Mouse (Mus musculus): Measurements from ENCODE around the gene Pecam1.
A peak's percentile ranks its signal among the peaks of the same experiment; 100 is the strongest.
"Not testable (repeated sequence)": the region's sequence is repeated elsewhere in the genome, so short reads cannot be mapped to it uniquely, and the experiment has no call there.

Pecam1 gene

DNA sequence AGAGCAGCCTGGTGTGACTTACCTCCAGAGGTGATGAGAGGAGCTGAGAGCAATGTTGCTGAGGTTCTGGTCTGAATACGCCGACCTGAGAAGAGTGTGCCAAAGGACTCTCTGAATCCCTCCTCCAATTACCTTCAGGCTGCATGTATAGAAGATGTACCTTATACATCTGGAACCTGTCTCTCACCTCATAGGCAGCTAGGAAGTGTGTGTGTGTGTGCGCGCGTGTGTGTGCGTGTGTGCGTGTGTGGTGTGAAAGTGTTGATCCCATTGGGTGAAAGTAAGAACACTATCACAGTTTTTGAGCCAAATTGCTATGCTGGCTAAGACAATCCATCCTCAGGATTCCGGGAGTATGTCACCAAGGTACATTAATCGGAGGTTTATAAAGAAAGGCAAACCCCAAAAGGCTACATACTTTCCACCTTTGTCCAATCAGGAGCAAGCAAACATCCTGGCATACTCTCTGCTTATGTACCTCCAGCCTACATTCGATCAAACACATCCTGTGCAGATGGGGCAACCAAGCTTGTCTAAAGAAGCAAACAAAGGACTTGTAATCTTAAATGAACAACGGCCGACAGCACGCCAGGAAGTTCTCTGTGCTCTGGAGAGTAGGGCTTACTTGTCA lies at the start of gene Pecam1:
TSS of gene Pecam1 (minus strand) at position 508 of the 631 bp plus-strand sequence.
- DNase-seq = no peak

DNA sequence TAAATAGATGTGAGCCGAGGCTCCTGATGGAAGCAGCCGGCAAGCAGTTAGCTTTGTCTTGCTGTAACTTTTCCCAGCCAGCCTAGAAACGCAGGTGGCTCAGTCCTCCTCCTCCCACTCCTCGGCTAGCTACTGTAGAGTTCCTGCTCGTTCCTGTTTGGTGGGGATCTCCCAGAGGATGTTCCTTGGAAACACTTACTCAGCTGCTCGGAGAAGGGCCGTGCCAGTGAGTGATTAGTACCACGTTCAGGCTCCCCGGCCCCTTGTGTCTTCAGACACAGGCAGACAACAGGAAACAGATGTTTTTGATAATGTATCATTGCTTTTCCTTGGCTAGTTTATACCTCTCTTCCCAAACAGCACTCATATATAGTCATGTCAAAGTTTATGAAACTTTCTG lies 45.3 kb upstream of the Pecam1 start:
- peak; percentile 40 for DNase-seq

DNA sequence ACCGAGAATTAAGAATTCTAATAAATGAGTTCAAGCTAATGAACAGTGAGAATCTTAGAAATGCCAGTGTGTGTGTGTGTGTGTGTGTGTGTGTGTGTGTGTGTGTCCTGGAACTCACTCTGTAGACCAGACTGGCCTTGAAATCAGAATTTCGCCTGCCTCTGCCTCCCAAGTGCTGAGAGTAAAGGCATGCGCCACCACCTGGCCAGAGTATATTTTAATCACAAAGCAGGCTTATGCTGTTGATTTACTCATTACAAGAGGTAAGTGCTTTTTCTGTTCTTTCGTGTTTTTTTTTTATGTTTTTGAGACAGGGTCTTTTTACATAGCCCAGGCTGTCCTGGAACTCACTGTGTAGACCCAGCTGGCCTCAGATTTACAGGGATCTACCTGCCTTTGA lies 43.4 kb upstream of the Pecam1 start:
- no peak for DNase-seq

DNA sequence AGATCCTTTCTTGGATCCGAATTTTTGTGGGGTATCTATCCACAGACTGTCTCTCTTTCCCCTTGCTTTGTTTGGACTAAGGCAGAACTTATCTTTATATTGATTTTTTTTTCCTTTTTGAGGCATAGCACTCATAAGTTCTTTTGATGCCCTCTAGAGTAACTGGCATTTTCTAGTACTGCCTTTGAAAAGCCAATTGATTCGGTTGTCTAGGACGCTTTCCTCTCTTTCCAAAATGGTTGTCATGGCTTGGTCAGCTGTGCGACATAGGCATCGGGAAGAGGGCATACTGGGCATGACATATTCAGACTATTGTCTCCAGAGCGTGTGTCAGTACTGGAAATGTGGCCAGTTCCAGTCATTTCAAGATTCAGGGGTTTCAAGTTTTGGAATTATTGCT lies 39.2 kb upstream of the Pecam1 start:
- no peak for DNase-seq

DNA sequence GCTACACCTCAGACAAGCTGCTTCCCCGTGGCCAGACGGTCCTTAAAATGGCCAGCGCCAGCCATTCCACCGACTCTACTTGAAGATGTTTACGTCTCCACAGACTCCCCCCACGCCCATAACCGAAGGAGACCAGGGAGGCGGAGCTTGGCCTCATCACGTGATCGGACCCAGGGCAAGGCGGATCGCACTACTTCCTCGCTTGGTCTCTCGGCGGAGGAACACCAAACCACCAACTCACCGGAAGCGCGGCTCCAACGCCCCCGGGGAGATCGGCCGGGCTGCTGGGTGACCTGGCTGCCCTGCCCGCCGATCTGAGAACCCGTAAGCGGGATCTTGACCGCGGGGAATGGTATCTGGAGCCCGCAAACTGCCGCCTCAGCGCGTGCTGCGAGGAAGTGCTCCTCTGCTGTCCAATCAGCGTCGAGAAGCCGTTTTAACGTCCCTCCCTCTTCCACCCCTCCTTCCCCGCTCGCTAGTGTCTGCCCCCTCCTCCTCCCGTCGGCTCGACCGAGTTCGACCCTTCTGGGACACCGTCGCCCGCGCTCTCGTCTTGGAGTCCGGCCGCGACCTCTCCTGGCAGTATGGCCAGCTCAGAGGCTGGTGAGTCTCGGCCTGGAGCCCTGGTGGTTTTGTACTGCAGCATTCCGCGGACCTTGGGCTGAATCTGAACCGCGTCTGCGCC lies 38.5 kb upstream of the Pecam1 start, which contains the start of the genes Ddx5 and Cep95:
TSS of gene Ddx5 (minus strand) at position 411 of the 685 bp plus-strand sequence.
TSS of gene Cep95 (plus strand) at position 478 of the 685 bp plus-strand sequence.
- DNase-seq = peak; percentile 99

DNA sequence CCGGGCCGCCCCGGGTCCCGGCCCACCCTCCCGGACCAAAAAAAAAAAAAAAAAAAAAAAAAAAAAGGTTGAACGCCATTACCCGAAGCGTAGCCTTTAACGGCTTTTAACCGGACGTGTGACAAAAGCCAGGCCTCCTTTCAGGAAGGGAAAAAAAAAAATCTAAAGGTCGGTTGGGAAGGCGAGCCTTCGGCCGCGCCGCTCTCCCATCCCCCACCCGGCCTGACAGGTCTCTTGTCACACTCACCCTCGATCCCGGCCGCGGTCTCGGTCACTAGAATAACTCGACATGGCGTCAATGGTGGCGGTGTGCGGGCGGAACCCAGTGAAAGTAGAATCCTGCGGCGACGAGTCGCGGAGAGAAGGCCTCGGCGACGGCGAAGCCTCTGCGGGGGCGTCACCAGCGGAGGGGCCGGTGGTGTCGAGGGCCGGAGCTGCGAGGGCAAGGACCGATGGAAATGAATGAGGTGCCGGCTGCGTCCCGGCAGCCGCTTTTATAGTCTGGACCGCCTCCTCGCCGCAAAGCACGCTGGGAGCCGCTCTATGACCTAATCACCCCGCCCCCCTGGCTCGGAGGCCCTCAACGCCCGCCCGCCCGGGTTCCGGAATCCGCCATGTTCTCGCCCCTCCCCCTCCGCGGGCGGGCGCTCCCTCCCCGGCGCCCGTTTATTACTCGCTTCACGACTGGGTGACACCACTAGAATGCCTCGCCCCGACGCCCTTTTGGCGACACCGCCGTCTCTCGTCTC lies 37.8 kb upstream of the Pecam1 start:
- DNase-seq = peak; percentile 100

DNA sequence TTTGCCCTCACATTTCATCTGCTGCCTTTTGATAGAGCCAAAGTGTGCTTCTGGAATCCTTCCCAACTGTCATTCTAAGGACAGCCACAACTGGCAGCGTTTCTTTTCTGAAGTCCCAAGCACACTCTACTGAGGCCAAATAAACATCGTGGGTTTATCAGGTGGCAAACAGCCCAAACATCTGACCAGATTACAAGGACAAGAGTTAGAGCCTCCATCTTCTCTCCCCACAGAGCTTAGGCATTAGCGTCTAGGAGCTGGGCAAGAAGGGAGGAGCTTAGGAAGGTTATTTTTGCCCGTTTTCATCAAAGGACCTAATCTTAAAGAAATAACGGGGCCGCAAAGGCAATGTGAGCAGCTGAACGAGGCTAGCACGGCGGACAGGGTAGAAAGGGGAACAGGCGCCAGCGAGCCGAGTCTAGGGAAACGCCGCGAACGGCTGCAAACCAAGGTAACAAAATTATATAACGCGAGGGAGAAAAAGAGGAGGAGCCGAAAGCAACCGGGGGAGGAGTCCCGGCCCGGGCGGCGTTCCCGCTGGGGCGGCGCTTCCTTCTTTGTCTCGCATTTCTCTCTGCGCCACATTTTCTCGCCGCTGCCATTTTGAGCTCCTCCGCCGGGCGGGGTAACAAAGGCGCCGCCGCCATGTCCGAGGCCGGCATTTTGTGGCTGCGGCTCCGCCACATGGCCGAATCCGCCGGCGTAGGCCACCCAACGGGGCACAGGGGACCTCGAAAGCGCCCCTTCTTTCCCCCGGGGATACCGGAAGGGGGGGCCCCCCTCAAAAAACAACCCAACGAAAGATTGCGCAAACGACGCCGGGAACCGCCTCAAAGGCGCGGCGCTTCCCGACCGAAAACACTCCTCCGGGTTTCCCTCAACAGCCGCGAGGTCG lies 37.0 kb upstream of the Pecam1 start:
- DNase-seq = peak; percentile 96

DNA sequence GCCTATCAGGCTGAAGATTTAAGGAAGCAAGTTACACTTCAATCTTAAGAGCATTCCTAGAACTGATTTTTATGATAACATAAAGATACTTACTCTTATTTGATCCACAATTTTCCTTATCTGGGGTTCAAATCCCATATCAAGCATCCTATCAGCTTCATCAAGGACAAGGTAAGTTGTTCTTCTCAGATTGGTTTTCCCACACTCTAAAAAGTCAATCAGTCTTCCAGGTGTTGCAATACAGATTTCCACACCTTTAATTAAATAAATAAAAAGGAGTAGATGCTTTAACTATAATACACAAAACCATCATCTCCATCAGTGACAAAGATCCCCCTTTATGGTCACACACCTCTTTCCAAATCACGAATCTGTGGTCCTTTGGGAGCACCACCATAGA lies 34.6 kb upstream of the Pecam1 start:
- no peak for DNase-seq

DNA sequence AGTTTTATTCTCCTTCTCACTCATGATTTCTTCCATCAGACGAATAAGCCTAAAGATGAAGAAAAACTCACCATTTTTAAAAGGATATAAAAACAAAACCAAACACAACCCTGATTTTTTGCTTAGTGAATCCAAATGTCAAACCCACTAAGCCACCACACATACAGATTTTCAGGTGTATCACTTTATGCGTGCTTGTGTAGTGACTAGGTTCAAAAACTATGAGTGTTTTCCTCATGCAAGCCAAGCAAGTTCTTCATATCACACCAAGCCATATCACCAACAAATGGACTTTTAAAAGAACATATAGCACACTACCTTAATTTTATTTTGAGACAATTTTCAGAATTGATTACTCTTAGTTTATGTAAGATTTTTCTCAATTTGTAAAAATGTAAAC lies 34.0 kb upstream of the Pecam1 start:
- no peak for DNase-seq

DNA sequence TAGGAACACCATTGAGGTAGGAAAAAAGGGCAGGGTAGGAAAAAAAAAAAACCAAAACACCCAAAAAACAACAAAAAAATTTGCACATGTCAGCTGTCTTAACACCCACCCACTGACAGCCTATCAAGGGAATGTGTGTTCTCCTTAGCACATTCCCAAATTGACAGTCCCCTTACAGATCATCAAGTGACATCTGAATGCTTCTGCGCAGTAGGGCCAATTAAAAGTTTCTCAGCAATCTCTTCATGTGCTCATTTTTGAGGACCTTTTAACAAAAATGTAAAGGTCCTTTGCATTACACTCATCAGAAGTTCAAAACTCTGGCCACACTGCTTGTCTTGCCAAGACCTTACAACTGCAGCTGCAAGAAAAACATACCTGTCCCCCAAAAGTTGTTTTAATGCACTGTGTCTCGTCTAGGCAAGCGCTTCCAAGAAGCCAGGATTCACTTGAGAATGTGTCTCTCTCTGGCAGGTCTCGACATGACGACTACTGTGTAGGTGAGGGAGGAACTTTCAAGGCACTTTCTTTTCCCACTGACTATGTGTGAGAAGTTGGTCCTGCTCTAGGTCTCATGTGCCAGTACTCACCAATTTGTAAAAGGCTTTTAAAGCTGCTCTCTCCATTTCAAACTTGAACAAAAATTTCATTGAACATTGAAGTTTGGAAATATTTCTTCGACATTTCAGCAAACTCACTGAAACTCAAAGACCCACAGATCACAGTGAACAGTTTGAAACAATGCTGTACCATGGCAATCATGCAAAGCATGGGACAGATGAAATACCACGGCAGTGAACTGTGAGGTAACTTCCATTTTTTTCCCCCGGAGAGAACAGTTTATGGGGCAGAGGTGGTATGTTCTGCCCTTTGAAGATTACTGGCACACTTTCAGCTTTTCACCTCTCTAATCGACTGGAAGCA lies 32.7 kb upstream of the Pecam1 start:
- DNase-seq = no peak

DNA sequence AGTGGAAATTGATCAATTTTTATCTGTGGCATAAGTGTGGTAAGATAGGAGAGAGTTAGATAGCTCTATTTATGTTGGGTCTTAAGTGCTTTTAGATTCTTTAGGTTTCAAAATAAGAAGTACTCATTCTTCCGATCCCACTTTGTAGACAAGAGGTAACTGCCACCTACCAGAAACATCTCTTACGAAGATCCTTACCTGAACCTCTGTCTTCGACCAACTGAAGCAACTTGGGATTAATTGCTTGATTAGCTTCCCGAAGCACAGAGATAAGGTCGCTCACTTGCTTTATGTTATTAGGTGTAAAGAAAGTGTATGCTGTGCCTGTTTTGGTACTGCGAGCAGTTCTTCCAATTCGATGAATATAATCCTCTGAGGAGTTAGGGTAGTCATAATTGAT lies 31.8 kb upstream of the Pecam1 start:
- not testable (repeated sequence) for DNase-seq

DNA sequence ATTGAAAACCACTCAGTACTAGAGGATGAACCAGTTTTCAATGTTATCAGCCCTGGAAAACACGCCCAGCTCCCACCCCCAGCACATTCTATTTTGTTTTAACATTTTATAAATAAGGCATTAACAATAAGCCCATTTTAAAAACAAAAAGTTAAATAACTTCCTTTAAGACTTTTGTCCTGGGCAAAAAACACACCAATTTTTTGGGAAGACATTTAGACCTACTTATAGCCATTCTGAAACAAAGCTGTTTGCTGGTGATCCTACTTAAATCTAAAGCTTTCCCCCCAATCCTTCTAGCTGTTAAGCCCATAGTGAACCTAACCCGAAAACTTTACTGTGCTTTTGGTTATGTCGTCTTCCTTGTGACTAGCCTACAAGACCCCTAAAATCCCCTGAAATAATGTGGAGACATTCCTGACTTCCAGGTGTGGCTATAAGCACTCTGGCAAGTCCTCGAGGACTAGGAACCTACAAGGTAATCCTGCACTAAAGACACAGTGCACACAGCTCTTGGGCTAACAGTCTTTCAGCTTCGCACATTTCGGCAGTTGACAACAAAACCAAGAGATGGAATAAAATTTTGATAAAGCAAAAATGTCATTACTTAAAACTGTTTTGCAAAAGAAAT lies 30.3 kb upstream of the Pecam1 start:
- no peak for DNase-seq

DNA sequence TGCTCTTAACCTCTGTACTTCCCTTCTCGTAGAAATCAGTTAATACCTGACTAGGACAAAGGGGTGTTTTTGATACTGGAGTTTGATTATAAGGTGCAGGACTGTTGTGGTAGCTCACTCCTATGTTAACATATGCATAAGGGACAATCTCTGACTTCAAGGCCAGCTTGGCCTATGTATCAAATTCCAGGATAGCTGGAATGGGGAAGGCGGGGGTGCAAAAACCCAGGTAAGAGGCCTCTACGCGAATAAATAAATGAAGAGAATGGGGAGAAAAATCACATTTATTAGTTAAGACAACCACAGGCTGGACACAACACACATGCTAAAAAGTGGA lies 29.6 kb upstream of the Pecam1 start:
- DNase-seq = no peak

DNA sequence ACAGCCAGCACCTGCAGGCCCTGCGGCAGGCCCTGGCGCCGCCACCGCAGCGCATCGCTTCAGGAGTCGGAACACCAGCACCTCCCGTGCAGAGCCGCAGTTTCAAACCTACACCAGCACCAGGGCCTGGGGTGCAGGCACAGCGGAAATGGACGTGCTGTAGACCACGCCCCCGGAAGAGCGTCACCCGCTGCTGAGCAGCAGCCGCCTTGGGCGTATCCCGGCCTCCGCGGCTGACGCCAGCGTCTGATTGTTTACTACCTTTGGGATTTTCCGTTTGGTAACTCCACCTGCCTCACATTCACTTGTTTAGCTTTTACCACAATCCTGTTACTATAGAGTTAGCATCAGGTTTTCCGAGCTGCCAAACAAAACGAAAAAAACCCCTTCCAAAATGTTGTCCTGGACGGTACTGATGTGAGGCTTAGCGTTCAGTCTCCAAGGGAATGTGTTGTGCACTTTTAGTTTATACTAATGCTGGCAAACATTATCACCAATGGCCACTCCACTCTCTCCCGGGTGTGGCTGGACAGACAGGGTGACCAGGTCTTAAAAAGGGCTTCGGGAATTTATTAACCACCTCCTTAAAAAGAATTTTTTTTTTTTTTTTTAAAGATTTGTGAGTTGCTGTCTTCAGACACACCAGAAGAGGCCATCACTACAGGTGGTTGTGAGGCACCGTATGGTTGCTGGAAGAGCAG lies 29.1 kb upstream of the Pecam1 start, which contains the start of gene Polg2:
TSS of gene Polg2 (minus strand) at position 150 of the 701 bp plus-strand sequence.
- peak; percentile 95 for DNase-seq

DNA sequence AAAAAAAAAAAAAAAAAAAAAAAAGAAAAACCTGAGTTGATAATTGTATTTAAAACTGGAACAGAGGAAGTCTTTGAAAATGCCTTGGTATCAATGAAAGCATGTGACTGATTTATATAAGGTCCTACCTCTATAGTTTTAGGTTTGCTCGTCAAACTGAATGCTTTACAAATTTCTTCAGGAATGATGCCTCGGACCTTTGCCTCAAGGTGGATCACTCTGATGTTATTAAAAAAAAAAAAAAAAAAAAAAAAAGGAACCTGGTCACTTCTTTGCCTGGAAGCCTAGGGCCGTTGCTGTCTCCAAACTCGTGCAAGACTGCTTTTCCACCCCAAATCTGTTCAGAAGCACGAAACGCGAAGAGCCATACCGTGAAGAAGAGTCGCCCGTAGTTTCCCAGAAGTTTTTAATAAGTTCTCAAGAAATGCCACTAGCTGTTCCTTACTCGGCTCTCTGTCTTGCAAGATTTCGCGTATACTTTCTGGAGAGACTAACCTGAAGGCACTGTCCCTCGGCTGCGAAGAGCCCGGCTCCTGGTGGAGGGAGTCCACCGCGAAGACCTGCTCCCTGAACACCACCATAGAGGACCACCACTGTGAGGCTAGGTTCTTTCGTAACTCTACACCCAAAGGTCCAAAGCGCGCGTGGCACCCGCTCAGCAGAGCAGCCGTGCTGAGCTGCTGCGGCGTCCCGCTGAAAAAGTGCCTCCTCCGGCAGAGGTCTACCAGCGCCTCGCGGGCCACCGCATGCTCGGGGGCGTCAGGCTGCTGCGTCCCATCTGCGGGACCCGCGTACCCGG lies 28.4 kb upstream of the Pecam1 start:
- DNase-seq = peak; percentile 21

DNA sequence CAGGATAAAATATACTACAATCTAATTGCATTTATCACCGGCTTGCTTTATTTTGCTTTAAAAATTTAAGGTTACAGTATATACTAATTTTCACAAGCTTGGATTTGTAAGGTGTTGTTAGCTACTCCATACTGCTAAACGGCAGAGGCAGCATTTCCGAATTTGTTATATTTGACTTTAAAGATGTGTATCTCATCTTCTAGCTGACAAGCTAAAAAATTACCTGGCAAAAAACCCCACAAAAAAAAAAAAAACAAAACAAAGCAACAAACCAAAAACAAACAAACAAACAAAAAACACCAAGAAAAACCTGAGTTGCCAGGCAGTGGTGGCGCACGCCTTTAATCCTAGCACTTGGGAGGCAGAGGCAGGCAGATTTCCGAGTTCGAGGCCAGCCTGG lies 27.7 kb upstream of the Pecam1 start:
- no peak for DNase-seq

DNA sequence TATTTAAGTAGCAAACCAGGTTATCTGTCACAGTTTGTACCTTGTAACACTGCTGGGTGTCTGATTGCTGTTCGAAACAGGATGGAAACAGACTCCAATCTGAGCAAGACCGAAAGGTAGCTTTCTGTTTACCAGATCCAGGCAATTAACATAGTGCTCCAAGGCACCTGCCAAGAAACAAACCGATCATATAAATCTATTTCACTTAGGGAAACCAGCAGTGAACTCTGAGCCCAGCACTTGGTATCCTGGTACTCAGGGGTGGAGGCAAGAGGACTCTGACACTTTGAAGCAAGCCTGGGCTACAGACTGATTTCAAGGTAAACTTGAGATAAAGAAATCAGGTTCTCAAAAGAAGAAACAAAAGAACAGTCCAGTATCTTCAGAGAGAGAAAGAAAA lies 27.0 kb upstream of the Pecam1 start:
- DNase-seq = no peak

DNA sequence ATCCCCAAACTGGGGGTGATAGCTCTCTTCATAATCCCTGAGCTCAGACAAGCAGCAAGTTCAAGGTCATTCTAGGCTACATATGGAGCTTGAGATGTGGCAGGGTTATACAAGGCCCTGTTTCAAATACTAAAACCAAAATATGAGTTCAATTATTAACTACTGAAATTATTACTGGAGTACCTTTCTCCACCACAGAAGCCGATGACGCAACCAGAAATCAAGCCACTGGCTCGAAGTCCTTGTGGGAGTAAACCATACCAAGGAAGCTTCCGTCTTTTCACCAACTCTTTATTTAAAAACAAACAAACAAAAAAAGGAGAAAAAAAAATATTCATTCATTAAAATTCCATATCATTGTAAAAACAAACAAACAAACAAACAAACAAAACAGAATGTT lies 26.5 kb upstream of the Pecam1 start:
- DNase-seq = peak; percentile 30

DNA sequence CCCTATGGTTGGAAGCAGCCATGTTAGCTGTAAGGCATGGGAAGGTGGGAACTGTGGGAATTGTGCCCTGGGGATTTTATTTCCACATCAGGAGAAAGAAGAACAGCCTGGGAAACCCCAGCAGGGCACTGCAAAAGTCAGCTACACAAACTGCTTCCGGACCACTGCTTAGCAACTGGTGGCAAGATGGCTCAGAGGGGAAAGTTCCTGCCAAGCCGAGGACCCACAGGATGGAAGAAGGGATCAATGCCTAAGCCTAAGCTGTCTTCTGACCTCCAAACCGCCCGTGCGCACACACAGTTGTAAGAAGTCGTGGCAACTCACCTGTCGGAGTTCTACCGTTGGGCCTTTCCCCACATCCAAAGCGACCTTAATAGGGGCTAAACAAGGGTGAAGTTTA lies 22.6 kb upstream of the Pecam1 start:
- no peak for DNase-seq
